Mouse (Mus musculus) lung, postnatal 0 days (tissue): ENCODE data around the gene Gpc3.
A peak's percentile ranks its signal among the peaks of the same experiment; 100 is the strongest.

Source experiments
- CTCF ChIP-seq: IDR thresholded peaks from 2 replicates; pipeline ENCODE4 v1.5.1; 2016; ENCODE audit warnings: antibody characterized with exemption, mild to moderate bottlenecking
- EP300 ChIP-seq: IDR thresholded peaks from 2 replicates; pipeline ENCODE4 v1.6.1; 2016; ENCODE audit warnings: antibody characterized with exemption, mild to moderate bottlenecking, control low read depth

DNA sequence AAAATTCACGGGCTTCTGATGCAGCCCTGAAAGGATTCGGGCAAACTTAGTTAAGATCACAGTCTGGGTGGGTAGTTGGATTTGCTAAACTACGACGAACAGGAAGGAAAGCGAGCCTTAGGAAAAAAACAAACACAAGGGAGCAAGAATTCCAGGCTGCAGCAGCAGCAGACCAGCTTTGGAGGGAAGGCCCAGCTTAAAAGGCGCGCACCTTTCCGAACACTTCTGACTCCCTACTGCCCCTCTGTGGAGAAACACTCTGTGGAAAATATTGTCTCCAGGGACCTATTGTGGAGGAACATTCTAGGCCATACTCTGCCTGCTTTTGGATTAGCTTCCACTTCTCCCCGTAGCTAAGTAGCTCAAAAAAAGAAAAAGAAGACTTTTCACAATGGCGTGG is 38.2 kb upstream of the Gpc3 start:
- TF ChIP-seq CTCF (peak; percentile 71), EP300 (no peak)
